ENCODE assay signal across 9 mouse cellular contexts in genomic region chr6:84058671-84059141, GRCm38 (mm10). TPM values are rescaled to one million over a fixed set of nuclear protein-coding genes. Genes with fewer than 3 reads are reported as not detected.
DNase-seq lines count a peak whose midpoint lies in the region; ATAC-seq lines count a peak whose summit lies in the region.
"Had no signal": no experiment of that assay in that cellular context is flagged by ENCODE, and none has a peak within 500 bp of the region (broad histone marks: within the 10 kb centered on the region; RNA-seq: fewer than 3 reads in every experiment).

No protein-coding gene starts in this region.

- H3K4me1 ChIP-seq in forebrain, embryonic 14.5 days (ENCODE audit: control insufficient read depth, insufficient read depth, low read length), result no peaks in the 10 kb centered on the region
- H3K4me1 ChIP-seq in forebrain, embryonic 16.5 days (replicated peaks; ENCODE audit: control insufficient read depth, insufficient read depth, low read length), result no peaks in the 10 kb centered on the region
- H3K4me1 ChIP-seq in forebrain, embryonic 11.5 days (replicated peaks; ENCODE audit: control insufficient read depth, insufficient read depth, low read length), result no peaks in the 10 kb centered on the region
- H3K4me1 ChIP-seq: liver, embryonic 13.5 days had no signal

- H3K9ac ChIP-seq in forebrain, embryonic 14.5 days (ENCODE audit: low read length), result no peak overlapping the region
- H3K9ac ChIP-seq in forebrain, embryonic 16.5 days (replicated peaks; ENCODE audit: low read depth, low read length), result no peak overlapping the region
- no peak overlapping the region for H3K9ac ChIP-seq in forebrain, embryonic 11.5 days (ENCODE audit: low read length)
- H3K9ac ChIP-seq: liver, embryonic 13.5 days had no signal

- 61% methylated on average over 5 of the region's 5 CpGs for WGBS in forebrain, embryonic 14.5 days
- 66% methylated on average over 5 of the region's 5 CpGs for WGBS in forebrain, embryonic 16.5 days
- 68% methylated on average over 5 of the region's 5 CpGs for WGBS in forebrain, embryonic 11.5 days

- no peak for ATAC-seq in forebrain, embryonic 14.5 days
- ATAC-seq in forebrain, embryonic 16.5 days, result no peak
- no peak for ATAC-seq in forebrain, embryonic 11.5 days (replicated peaks; ENCODE audit: low FRiP score)
- ATAC-seq in megakaryocyte, adult 5-6 weeks (ENCODE audit: poor library complexity, severe bottlenecking), result no peak

- H3K27ac ChIP-seq in forebrain, embryonic 14.5 days (ENCODE audit: low read depth, low read length), result no peak overlapping the region
- no peak overlapping the region for H3K27ac ChIP-seq in forebrain, embryonic 16.5 days (ENCODE audit: low read length)
- no peak overlapping the region for H3K27ac ChIP-seq in forebrain, embryonic 11.5 days (ENCODE audit: low read depth, low read length)
- H3K27ac ChIP-seq: liver, embryonic 13.5 days had no signal

- no peak overlapping the region for H3K4me2 ChIP-seq in forebrain, embryonic 14.5 days (ENCODE audit: low read length)
- no peak overlapping the region for H3K4me2 ChIP-seq in forebrain, embryonic 16.5 days (ENCODE audit: low read length)
- no peak overlapping the region for H3K4me2 ChIP-seq in forebrain, embryonic 11.5 days (ENCODE audit: low read depth, low read length, severe bottlenecking)
- H3K4me2 ChIP-seq: liver, embryonic 13.5 days had no signal

- H3K27me3 ChIP-seq in forebrain, embryonic 14.5 days (replicated peaks; ENCODE audit: control insufficient read depth, insufficient read depth, low read length), result no peaks in the 10 kb centered on the region
- no peaks in the 10 kb centered on the region for H3K27me3 ChIP-seq in forebrain, embryonic 16.5 days (replicated peaks; ENCODE audit: control insufficient read depth, insufficient read depth, low read length)
- H3K27me3 ChIP-seq in forebrain, embryonic 11.5 days (ENCODE audit: control insufficient read depth, insufficient read depth, low read length), result no peaks in the 10 kb centered on the region
- H3K27me3 ChIP-seq: liver, embryonic 13.5 days had no signal

- no peaks in the 10 kb centered on the region for H3K9me3 ChIP-seq in forebrain, embryonic 14.5 days (replicated peaks; ENCODE audit: control insufficient read depth, low read length)
- no peaks in the 10 kb centered on the region for H3K9me3 ChIP-seq in forebrain, embryonic 16.5 days (ENCODE audit: control insufficient read depth, low read length)
- H3K9me3 ChIP-seq in forebrain, embryonic 11.5 days (ENCODE audit: control insufficient read depth, low read length), result no peaks in the 10 kb centered on the region
- H3K9me3 ChIP-seq: liver, embryonic 13.5 days had no signal

- no peak overlapping the region for H3K4me3 ChIP-seq in forebrain, embryonic 14.5 days (ENCODE audit: low read depth, low read length)
- H3K4me3 ChIP-seq in forebrain, embryonic 16.5 days (replicated peaks; ENCODE audit: low read length), result no peak overlapping the region
- H3K4me3 ChIP-seq in forebrain, embryonic 11.5 days (ENCODE audit: low read depth, low read length), result no peak overlapping the region
- H3K4me3 ChIP-seq: liver, embryonic 13.5 days had no signal

- DNase-seq in forebrain, embryonic 14.5 days (ENCODE audit: low spot score), result peak; percentile 23
- peak; percentile 38 to 57 for DNase-seq in gastrocnemius, postnatal 36 days
- peak; percentile 79 for DNase-seq in kidney, adult 9 months
- DNase-seq in lung, postnatal 36 days, result peak; percentile 70
- DNase-seq in forebrain, embryonic 11.5 days (ENCODE audit: low spot score), result no peak
- DNase-seq in spleen, postnatal 10 days (ENCODE audit: low spot score in 2 of 2), result no peak
- DNase-seq: liver, embryonic 13.5 days had no signal

- intact Hi-C loops in gastrocnemius, postnatal 36 days (cut with DNase I), result no loop called here

- no peaks in the 10 kb centered on the region for H3K36me3 ChIP-seq in forebrain, embryonic 14.5 days (ENCODE audit: control insufficient read depth, insufficient read depth, low read length)
- H3K36me3 ChIP-seq in forebrain, embryonic 16.5 days (ENCODE audit: control insufficient read depth, insufficient read depth), result no peaks in the 10 kb centered on the region
- no peaks in the 10 kb centered on the region for H3K36me3 ChIP-seq in forebrain, embryonic 11.5 days (ENCODE audit: control insufficient read depth, insufficient read depth, low read length)
- H3K36me3 ChIP-seq: liver, embryonic 13.5 days had no signal

RNA-seq across cellular contexts. Expression of gene Dysf, which starts 50.3 kb away (rescaled TPM):
- polyA plus RNA-seq in forebrain, embryonic 14.5 days (2014; fragmentation: Nextera tagmentation; extraction: Ambion mirVana), result 1.2 and 1.4 TPM in 2 replicates
- polyA plus RNA-seq in forebrain, embryonic 16.5 days (2015; fragmentation: Nextera tagmentation; extraction: Ambion mirVana), result 1.7 and 1.8 TPM in 2 replicates
- 10 to 100 TPM; 77.3 to 80.9 TPM for total RNA-seq in gastrocnemius, postnatal 36 days (2021)
- 3.4 and 4.4 TPM in 2 replicates for polyA plus RNA-seq in forebrain, embryonic 11.5 days (2014; fragmentation: Nextera tagmentation; extraction: Ambion mirVana)
- not detected in 2 replicates for total RNA-seq in megakaryocyte, adult 5-6 weeks (2015)
- not detected in 2 replicates for total RNA-seq in megakaryocyte, adult 5-6 weeks (2017)

Comparison
In these comparisons a context has a peak if more than half of its experiments do, and no peak if none do; other contexts are left out.
1. DNase-seq: peak in forebrain, embryonic 14.5 days (single experiment), gastrocnemius, postnatal 36 days (2 of 2), kidney, adult 9 months (single experiment) and lung, postnatal 36 days (single experiment); none in forebrain, embryonic 11.5 days (single experiment) and spleen, postnatal 10 days (0 of 2).